41 mouse cellular contexts compared by ENCODE assay signal in genomic region chr19:6071261-6071660, GRCm38 (mm10). TPM values are rescaled to one million over a fixed set of nuclear protein-coding genes. Genes with fewer than 3 reads are reported as not detected.
A peak's percentile ranks its signal among the peaks of the same experiment; 100 is the strongest.
DNase-seq lines count a peak whose midpoint lies in the region; ATAC-seq and TF ChIP-seq lines count a peak whose summit lies in the region.
"Had no signal": no experiment of that assay in that cellular context is flagged by ENCODE, and none has a peak within 500 bp of the region (broad histone marks: within the 10 kb centered on the region; RNA-seq: fewer than 3 reads in every experiment).

No protein-coding gene starts in this region.

- no peak for ATAC-seq in midbrain, embryonic 13.5 days
- ATAC-seq in midbrain, postnatal 0 days (ENCODE audit: low FRiP score) = no peak
- no peak for ATAC-seq in hindbrain, embryonic 16.5 days
- ATAC-seq: activated CD4-positive, CD25-positive, alpha-beta regulatory T cell, adult 4 months; forebrain, postnatal 0 days; hindbrain, postnatal 0 days; intestine, embryonic 15.5 days; midbrain, embryonic 16.5 days had no signal

- no peak for TF ChIP-seq POLR2A in ES-Bruce4 (IDR thresholded peaks at IDR 0.05; ENCODE audit: insufficient read depth, low read length)

- H3K36me3 ChIP-seq in midbrain, embryonic 13.5 days = peaks cover 46% of the 10 kb centered on the region
- H3K36me3 ChIP-seq in midbrain, postnatal 0 days (ENCODE audit: insufficient read depth, low read length) = peaks cover 32% of the 10 kb centered on the region
- H3K36me3 ChIP-seq in ES-Bruce4 (ENCODE audit: control insufficient read depth, insufficient read depth, low read length, poor library complexity, severe bottlenecking) = no peaks in the 10 kb centered on the region
- peaks cover 63% of the 10 kb centered on the region for H3K36me3 ChIP-seq in embryonic facial prominence, embryonic 10.5 days (replicated peaks)
- peaks cover 28% of the 10 kb centered on the region for H3K36me3 ChIP-seq in hindbrain, embryonic 16.5 days (ENCODE audit: control insufficient read depth, insufficient read depth, low read length)

- H3K9me3 ChIP-seq in midbrain, embryonic 13.5 days = no peaks in the 10 kb centered on the region
- no peaks in the 10 kb centered on the region for H3K9me3 ChIP-seq in midbrain, postnatal 0 days (ENCODE audit: low read length)
- no peaks in the 10 kb centered on the region for H3K9me3 ChIP-seq in ES-Bruce4 (replicated peaks; ENCODE audit: control insufficient read depth, insufficient read depth, low read length, poor library complexity, severe bottlenecking)
- no peaks in the 10 kb centered on the region for H3K9me3 ChIP-seq in embryonic facial prominence, embryonic 10.5 days
- no peaks in the 10 kb centered on the region for H3K9me3 ChIP-seq in hindbrain, embryonic 16.5 days (ENCODE audit: control insufficient read depth, low read length)
- H3K9me3 ChIP-seq: forebrain, embryonic 12.5 days; heart, embryonic 10.5 days; heart, embryonic 15.5 days; intestine, embryonic 15.5 days; limb, embryonic 13.5 days; lung, embryonic 15.5 days; neural tube, embryonic 12.5 days; stomach, embryonic 15.5 days had no signal

- WGBS in midbrain, embryonic 13.5 days = 96% methylated on average over 19 of the region's 19 CpGs
- WGBS in midbrain, postnatal 0 days = 94% methylated on average over 19 of the region's 19 CpGs
- 93% methylated on average over 19 of the region's 19 CpGs for WGBS in embryonic facial prominence, embryonic 10.5 days
- 95% methylated on average over 19 of the region's 19 CpGs for WGBS in hindbrain, embryonic 16.5 days

- TF ChIP-seq EP300 in ES-Bruce4 (IDR thresholded peaks at IDR 0.05; ENCODE audit: insufficient read depth, low read depth, low read length) = no peak

- no peaks in the 10 kb centered on the region for H3K27me3 ChIP-seq in midbrain, embryonic 13.5 days
- H3K27me3 ChIP-seq in midbrain, postnatal 0 days (ENCODE audit: insufficient read depth, low read length) = no peaks in the 10 kb centered on the region
- no peaks in the 10 kb centered on the region for H3K27me3 ChIP-seq in ES-Bruce4 (ENCODE audit: control insufficient read depth, insufficient read depth, low read length, poor library complexity, severe bottlenecking)
- H3K27me3 ChIP-seq in embryonic facial prominence, embryonic 10.5 days (replicated peaks; ENCODE audit: low read depth, poor library complexity, severe bottlenecking) = no peaks in the 10 kb centered on the region
- no peaks in the 10 kb centered on the region for H3K27me3 ChIP-seq in hindbrain, embryonic 16.5 days (replicated peaks; ENCODE audit: control insufficient read depth, insufficient read depth, low read length)
- H3K27me3 ChIP-seq: CH12.LX; forebrain, embryonic 12.5 days; heart, embryonic 15.5 days; intestine, embryonic 15.5 days; limb, embryonic 13.5 days; lung, embryonic 15.5 days; neural tube, embryonic 12.5 days; stomach, embryonic 15.5 days had no signal

- H3K27ac ChIP-seq in midbrain, embryonic 13.5 days = no peak overlapping the region
- H3K27ac ChIP-seq in midbrain, postnatal 0 days (ENCODE audit: low read depth, low read length) = no peak overlapping the region
- H3K27ac ChIP-seq in ES-Bruce4 (ENCODE audit: insufficient read depth, low read length) = no peak overlapping the region
- no peak overlapping the region for H3K27ac ChIP-seq in embryonic facial prominence, embryonic 10.5 days (replicated peaks)
- H3K27ac ChIP-seq in hindbrain, embryonic 16.5 days (ENCODE audit: low read depth, low read length) = no peak overlapping the region
- H3K27ac ChIP-seq: forebrain, embryonic 12.5 days; heart, embryonic 10.5 days; heart, embryonic 15.5 days; hindbrain, postnatal 0 days; intestine, embryonic 15.5 days; kidney, postnatal 0 days; limb, embryonic 13.5 days; lung, embryonic 15.5 days; neural tube, embryonic 12.5 days; stomach, embryonic 15.5 days had no signal

- peak overlapping the region; percentile 28; the same call in 1 of the 2 replicates for H3K9ac ChIP-seq in midbrain, embryonic 13.5 days (replicated peaks)
- H3K9ac ChIP-seq in midbrain, postnatal 0 days (replicated peaks; ENCODE audit: low read length, poor library complexity, severe bottlenecking) = no peak overlapping the region
- peak overlapping the region; percentile 13; the same call in 1 of the 2 replicates for H3K9ac ChIP-seq in ES-Bruce4 (ENCODE audit: low read depth, poor library complexity, severe bottlenecking)
- no peak overlapping the region for H3K9ac ChIP-seq in hindbrain, embryonic 16.5 days (ENCODE audit: low read depth, low read length)
- H3K9ac ChIP-seq: forebrain, embryonic 12.5 days; forebrain, postnatal 0 days; heart, embryonic 15.5 days; intestine, embryonic 15.5 days; limb, embryonic 13.5 days; lung, embryonic 15.5 days; neural tube, embryonic 12.5 days; stomach, embryonic 15.5 days had no signal

- TF ChIP-seq CTCF in midbrain, postnatal 0 days (IDR thresholded peaks at IDR 0.05) = no peak
- no peak for TF ChIP-seq CTCF in ES-Bruce4 (IDR thresholded peaks at IDR 0.05; ENCODE audit: low read depth, low read length)

- no peak overlapping the region for H3K4me3 ChIP-seq in midbrain, embryonic 13.5 days (replicated peaks)
- no peak overlapping the region for H3K4me3 ChIP-seq in midbrain, postnatal 0 days (ENCODE audit: low read depth, low read length)
- peak overlapping the region; percentile 63 for H3K4me3 ChIP-seq in ES-Bruce4 (ENCODE audit: low read depth, low read length)
- peak overlapping the region; percentile 21; the same call in 1 of the 2 replicates for H3K4me3 ChIP-seq in embryonic facial prominence, embryonic 10.5 days
- H3K4me3 ChIP-seq in hindbrain, embryonic 16.5 days (ENCODE audit: low read length) = no peak overlapping the region
- H3K4me3 ChIP-seq: forebrain, embryonic 12.5 days; heart, embryonic 10.5 days; heart, embryonic 15.5 days; intestine, embryonic 15.5 days; limb, embryonic 13.5 days; lung, embryonic 15.5 days; myocyte; neural tube, embryonic 12.5 days; stomach, embryonic 15.5 days had no signal

- peaks cover 29% of the 10 kb centered on the region for H3K4me1 ChIP-seq in midbrain, embryonic 13.5 days (replicated peaks)
- peaks cover 7% of the 10 kb centered on the region for H3K4me1 ChIP-seq in midbrain, postnatal 0 days (ENCODE audit: insufficient read depth, low read length)
- peaks cover 2% of the 10 kb centered on the region for H3K4me1 ChIP-seq in ES-Bruce4 (ENCODE audit: control insufficient read depth, insufficient read depth, low read length)
- peaks cover 30% of the 10 kb centered on the region for H3K4me1 ChIP-seq in embryonic facial prominence, embryonic 10.5 days
- H3K4me1 ChIP-seq in hindbrain, embryonic 16.5 days (ENCODE audit: control insufficient read depth, insufficient read depth, low read depth, low read length) = peaks cover 17% of the 10 kb centered on the region

- no peak overlapping the region for H3K4me2 ChIP-seq in midbrain, embryonic 13.5 days (replicated peaks)
- H3K4me2 ChIP-seq in midbrain, postnatal 0 days (ENCODE audit: low read depth, low read length, poor library complexity, severe bottlenecking) = no peak overlapping the region
- no peak overlapping the region for H3K4me2 ChIP-seq in hindbrain, embryonic 16.5 days (ENCODE audit: low read length)
- H3K4me2 ChIP-seq: forebrain, embryonic 12.5 days; heart, embryonic 15.5 days; intestine, embryonic 15.5 days; limb, embryonic 13.5 days; liver, embryonic 11.5 days; lung, embryonic 15.5 days; neural tube, embryonic 12.5 days; stomach, embryonic 15.5 days had no signal

- peak; percentile 92 for DNase-seq in heart, adult 11 months
- DNase-seq in heart, adult 18-20 months = no peak
- no peak for DNase-seq in midbrain, postnatal 0 days (ENCODE audit: low spot score)
- no peak for DNase-seq in embryonic facial prominence, embryonic 10.5 days (ENCODE audit: low spot score)
- no peak for DNase-seq in adrenal gland, postnatal 14 days
- DNase-seq: adrenal gland, adult 2 months; cerebellum, adult 11 months; forebrain, postnatal 0 days; gastrocnemius, postnatal 10 days; kidney, adult 2 months; right cerebral cortex, adult 18-20 months; thymus, postnatal 14 days had no signal

RNA-seq across cellular contexts. Expression of gene Tm7sf2, which starts 3.1 kb away (rescaled TPM):
- total RNA-seq in heart, adult 18-20 months (2021) = 1 to 10 TPM; 2.1 to 3.0 TPM
- 44.1 and 45.9 TPM in 2 replicates for polyA plus RNA-seq in midbrain, embryonic 13.5 days (2015; fragmentation: Nextera tagmentation; extraction: Ambion mirVana)
- total RNA-seq in midbrain, postnatal 0 days (2014; rRNA removed) = 79.5 and 98.1 TPM in 2 replicates
- 50.2 and 51.6 TPM in 2 replicates for polyA plus RNA-seq in midbrain, postnatal 0 days (2015; fragmentation: Nextera tagmentation; extraction: Ambion mirVana)
- 19.1 and 25.8 TPM in 2 replicates for polyA plus RNA-seq in ES-Bruce4 (2011; ENCODE audit: insufficient read depth, insufficient read length, low read depth, missing spikeins)
- polyA plus RNA-seq in embryonic facial prominence, embryonic 10.5 days (2016; fragmentation: Nextera tagmentation; extraction: Ambion mirVana) = 30.3 and 31.4 TPM in 2 replicates
- total RNA-seq in adrenal gland, postnatal 14 days (2021) = 9.5 and 19.3 TPM in 2 replicates
- polyA plus RNA-seq in hindbrain, embryonic 16.5 days (2015; fragmentation: Nextera tagmentation; extraction: Ambion mirVana) = 61.3 and 64.6 TPM in 2 replicates

RNA-seq across cellular contexts. Expression of gene Vps51, which starts 5.8 kb away (rescaled TPM):
- 10 to 100 TPM; 20.9 to 22.2 TPM for total RNA-seq in heart, adult 18-20 months (2021)
- 90.8 and 91.4 TPM in 2 replicates for polyA plus RNA-seq in midbrain, embryonic 13.5 days (2015; fragmentation: Nextera tagmentation; extraction: Ambion mirVana)
- total RNA-seq in midbrain, postnatal 0 days (2014; rRNA removed) = 95.7 and 114 TPM in 2 replicates
- 92.4 and 101 TPM in 2 replicates for polyA plus RNA-seq in midbrain, postnatal 0 days (2015; fragmentation: Nextera tagmentation; extraction: Ambion mirVana)
- 46.6 and 47.4 TPM in 2 replicates for polyA plus RNA-seq in ES-Bruce4 (2011; ENCODE audit: insufficient read depth, insufficient read length, low read depth, missing spikeins)
- 70.5 and 71.9 TPM in 2 replicates for polyA plus RNA-seq in embryonic facial prominence, embryonic 10.5 days (2016; fragmentation: Nextera tagmentation; extraction: Ambion mirVana)
- total RNA-seq in adrenal gland, postnatal 14 days (2021) = 44.9 and 47.9 TPM in 2 replicates
- 89.5 and 91.3 TPM in 2 replicates for polyA plus RNA-seq in hindbrain, embryonic 16.5 days (2015; fragmentation: Nextera tagmentation; extraction: Ambion mirVana)

RNA-seq across cellular contexts. Expression of gene Tmem262, which starts 8.6 kb away (rescaled TPM):
- not detected for total RNA-seq in heart, adult 18-20 months (2021)
- polyA plus RNA-seq in midbrain, embryonic 13.5 days (2015; fragmentation: Nextera tagmentation; extraction: Ambion mirVana) = not detected in 2 replicates
- not detected in 2 replicates for total RNA-seq in midbrain, postnatal 0 days (2014; rRNA removed)
- polyA plus RNA-seq in midbrain, postnatal 0 days (2015; fragmentation: Nextera tagmentation; extraction: Ambion mirVana) = not detected in 2 replicates
- not detected in 2 replicates for polyA plus RNA-seq in ES-Bruce4 (2011; ENCODE audit: insufficient read depth, insufficient read length, low read depth, missing spikeins)
- not detected in 2 replicates for polyA plus RNA-seq in embryonic facial prominence, embryonic 10.5 days (2016; fragmentation: Nextera tagmentation; extraction: Ambion mirVana)
- total RNA-seq in adrenal gland, postnatal 14 days (2021) = not detected in 2 replicates
- polyA plus RNA-seq in hindbrain, embryonic 16.5 days (2015; fragmentation: Nextera tagmentation; extraction: Ambion mirVana) = not detected in 2 replicates
- total RNA-seq: adrenal gland, adult 2 months; adrenal gland, postnatal 4 days; CH12.LX; common myeloid progenitor, adult 5-6 weeks; forebrain, postnatal 0 days; gastrocnemius, postnatal 10 days; heart, postnatal 25 days; hindbrain, postnatal 0 days; layer of hippocampus, postnatal 10 days; left cerebral cortex, adult 18-20 months; left cerebral cortex, postnatal 14 days; megakaryocyte progenitor cell, adult 5-6 weeks had no signal
- polyA plus RNA-seq: activated CD4-positive, CD25-positive, alpha-beta regulatory T cell, adult 4 months; adrenal gland, adult 2 months; embryonic facial prominence, embryonic 14.5 days; forebrain, embryonic 12.5 days; forebrain, postnatal 0 days; gonadal fat pad, adult 2 months; heart, embryonic 10.5 days; heart, embryonic 15.5 days; hindbrain, embryonic 11.5 days; hindbrain, postnatal 0 days; intestine, embryonic 15.5 days; kidney, postnatal 0 days; limb, embryonic 13.5 days; liver, embryonic 11.5 days; liver, embryonic 16.5 days; lung, embryonic 15.5 days; midbrain, embryonic 16.5 days; neural tube, embryonic 12.5 days; stomach, embryonic 15.5 days had no signal

RNA-seq across cellular contexts. Expression of gene Znhit2, which starts 10.3 kb away (rescaled TPM):
- 10 to 100 TPM; 11.1 to 11.2 TPM for total RNA-seq in heart, adult 18-20 months (2021)
- 27.4 and 33.1 TPM in 2 replicates for polyA plus RNA-seq in midbrain, embryonic 13.5 days (2015; fragmentation: Nextera tagmentation; extraction: Ambion mirVana)
- 53.3 and 59.1 TPM in 2 replicates for total RNA-seq in midbrain, postnatal 0 days (2014; rRNA removed)
- 40.4 and 41.0 TPM in 2 replicates for polyA plus RNA-seq in midbrain, postnatal 0 days (2015; fragmentation: Nextera tagmentation; extraction: Ambion mirVana)
- polyA plus RNA-seq in ES-Bruce4 (2011; ENCODE audit: insufficient read depth, insufficient read length, low read depth, missing spikeins) = 6.5 and 8.9 TPM in 2 replicates
- 33.8 and 35.6 TPM in 2 replicates for polyA plus RNA-seq in embryonic facial prominence, embryonic 10.5 days (2016; fragmentation: Nextera tagmentation; extraction: Ambion mirVana)
- 24.9 and 25.3 TPM in 2 replicates for total RNA-seq in adrenal gland, postnatal 14 days (2021)
- polyA plus RNA-seq in hindbrain, embryonic 16.5 days (2015; fragmentation: Nextera tagmentation; extraction: Ambion mirVana) = 31.5 and 35.2 TPM in 2 replicates

RNA-seq across cellular contexts. Expression of gene Gm28374, which starts 10.8 kb away (rescaled TPM):
- total RNA-seq in heart, adult 18-20 months (2021) = under 1 TPM in 1 of 2 experiments, not detected in 1; 0.47 TPM
- 2.4 TPM in 2 replicates for polyA plus RNA-seq in midbrain, embryonic 13.5 days (2015; fragmentation: Nextera tagmentation; extraction: Ambion mirVana)
- total RNA-seq in midbrain, postnatal 0 days (2014; rRNA removed) = not detected in 2 replicates
- 0.81 and 1.1 TPM in 2 replicates for polyA plus RNA-seq in midbrain, postnatal 0 days (2015; fragmentation: Nextera tagmentation; extraction: Ambion mirVana)
- not detected in 2 replicates for polyA plus RNA-seq in ES-Bruce4 (2011; ENCODE audit: insufficient read depth, insufficient read length, low read depth, missing spikeins)
- 2.0 TPM in 2 replicates for polyA plus RNA-seq in embryonic facial prominence, embryonic 10.5 days (2016; fragmentation: Nextera tagmentation; extraction: Ambion mirVana)
- total RNA-seq in adrenal gland, postnatal 14 days (2021) = not detected in 2 replicates
- polyA plus RNA-seq in hindbrain, embryonic 16.5 days (2015; fragmentation: Nextera tagmentation; extraction: Ambion mirVana) = 1.2 and 1.5 TPM in 2 replicates
- total RNA-seq: adrenal gland, adult 2 months; common myeloid progenitor, adult 5-6 weeks; forebrain, postnatal 0 days; gastrocnemius, postnatal 10 days; heart, postnatal 25 days; megakaryocyte progenitor cell, adult 5-6 weeks had no signal
- polyA plus RNA-seq: kidney, adult 2 months had no signal

Comparison
In these comparisons a context has a peak if more than half of its experiments do, and no peak if none do; other contexts are left out.
1. H3K9ac ChIP-seq: peak in midbrain, embryonic 13.5 days (single experiment) and ES-Bruce4 (single experiment); none in midbrain, postnatal 0 days (single experiment) and hindbrain, embryonic 16.5 days (single experiment).
2. H3K4me3 ChIP-seq: peak in ES-Bruce4 (single experiment) and embryonic facial prominence, embryonic 10.5 days (single experiment); none in midbrain, embryonic 13.5 days (single experiment), midbrain, postnatal 0 days (single experiment) and hindbrain, embryonic 16.5 days (single experiment).